Mouse (Mus musculus): Measurements from ENCODE around the gene Tyw1.

The Tyw1 gene

GRCm38 (mm10) chr5:130386418-130386817, 131.0 kb downstream of the Tyw1 start:
- no peak for DNase-seq (ENCODE audit: low read depth, low spot score)

All from WW6 (cell line).